Mouse (Mus musculus): ENCODE measurements around the gene Barx2. TPM values are rescaled to one million over a fixed set of nuclear protein-coding genes. Genes with fewer than 3 reads are reported as not detected.
"Not testable (repeated sequence)": the region's sequence is repeated elsewhere in the genome, so short reads cannot be mapped to it uniquely, and the experiment has no call there.

Gene Barx2
- polyA plus RNA-seq, 1 experiment from 2014 or later: 1.4 TPM

GRCm38 (mm10) chr9:31936486-31936885 is 23.2 kb upstream of the Barx2 start:
- H3K9ac ChIP-seq (replicated peaks; ENCODE audit: low read length); H3K27ac ChIP-seq (replicated peaks; ENCODE audit: low read depth, low read length); H3K4me2 ChIP-seq (ENCODE audit: low read depth, low read length); H3K4me1 ChIP-seq (ENCODE audit: control insufficient read depth, insufficient read depth, low read length); H3K4me3 ChIP-seq (ENCODE audit: low read depth, low read length); H3K27me3 ChIP-seq (ENCODE audit: control insufficient read depth, insufficient read depth, low read length); H3K36me3 ChIP-seq (replicated peaks; ENCODE audit: control insufficient read depth, insufficient read depth, low read depth, low read length); DNase-seq (ENCODE audit: low spot score); ATAC-seq (replicated peaks; ENCODE audit: insufficient number of reproducible peaks, low FRiP score, low TSS enrichment, low read depth); H3K9me3 ChIP-seq (replicated peaks; ENCODE audit: control insufficient read depth, low read length): not testable (repeated sequence)
- 95% methylated on average over 11 of the region's 16 CpGs for WGBS

GRCm38 (mm10) chr9:31931691-31932090 is 18.4 kb upstream of the Barx2 start:
- ATAC-seq (replicated peaks; ENCODE audit: insufficient number of reproducible peaks, low FRiP score, low TSS enrichment, low read depth) (no peak), DNase-seq (ENCODE audit: low spot score) (no peak)
- Histone ChIP-seq H3K4me2 (ENCODE audit: low read depth, low read length) (no peak overlapping the region), H3K27ac (replicated peaks; ENCODE audit: low read depth, low read length) (no peak overlapping the region), H3K4me3 (ENCODE audit: low read depth, low read length) (no peak overlapping the region), H3K4me1 (ENCODE audit: control insufficient read depth, insufficient read depth, low read length) (no peaks in the 10 kb centered on the region), H3K36me3 (replicated peaks; ENCODE audit: control insufficient read depth, insufficient read depth, low read depth, low read length) (no peaks in the 10 kb centered on the region), H3K27me3 (ENCODE audit: control insufficient read depth, insufficient read depth, low read length) (no peaks in the 10 kb centered on the region), H3K9me3 (replicated peaks; ENCODE audit: control insufficient read depth, low read length) (no peaks in the 10 kb centered on the region), H3K9ac (replicated peaks; ENCODE audit: low read length) (no peak overlapping the region)
- 54% methylated on average over 5 of the region's 5 CpGs for WGBS

GRCm38 (mm10) chr9:31931255-31931654 is 18.0 kb upstream of the Barx2 start:
- no peaks in the 10 kb centered on the region for H3K36me3 ChIP-seq (replicated peaks; ENCODE audit: control insufficient read depth, insufficient read depth, low read depth, low read length)
- H3K4me3 ChIP-seq (ENCODE audit: low read depth, low read length): no peak overlapping the region
- no peaks in the 10 kb centered on the region for H3K27me3 ChIP-seq (ENCODE audit: control insufficient read depth, insufficient read depth, low read length)
- no peak overlapping the region for H3K27ac ChIP-seq (replicated peaks; ENCODE audit: low read depth, low read length)
- no peaks in the 10 kb centered on the region for H3K4me1 ChIP-seq (ENCODE audit: control insufficient read depth, insufficient read depth, low read length)
- H3K9me3 ChIP-seq (replicated peaks; ENCODE audit: control insufficient read depth, low read length): no peaks in the 10 kb centered on the region
- DNase-seq (ENCODE audit: low spot score): no peak
- ATAC-seq (replicated peaks; ENCODE audit: insufficient number of reproducible peaks, low FRiP score, low TSS enrichment, low read depth): no peak
- WGBS: 70% methylated on average over 3 of the region's 3 CpGs
- H3K9ac ChIP-seq (replicated peaks; ENCODE audit: low read length): no peak overlapping the region
- H3K4me2 ChIP-seq (ENCODE audit: low read depth, low read length): no peak overlapping the region

GRCm38 (mm10) chr9:31926766-31927165 is 13.5 kb upstream of the Barx2 start:
- Histone ChIP-seq H3K27ac (replicated peaks; ENCODE audit: low read depth, low read length) (no peak overlapping the region), H3K4me3 (ENCODE audit: low read depth, low read length) (no peak overlapping the region), H3K4me1 (ENCODE audit: control insufficient read depth, insufficient read depth, low read length) (no peaks in the 10 kb centered on the region), H3K9ac (replicated peaks; ENCODE audit: low read length) (no peak overlapping the region), H3K27me3 (ENCODE audit: control insufficient read depth, insufficient read depth, low read length) (no peaks in the 10 kb centered on the region), H3K9me3 (replicated peaks; ENCODE audit: control insufficient read depth, low read length) (no peaks in the 10 kb centered on the region), H3K4me2 (ENCODE audit: low read depth, low read length) (no peak overlapping the region), H3K36me3 (replicated peaks; ENCODE audit: control insufficient read depth, insufficient read depth, low read depth, low read length) (no peaks in the 10 kb centered on the region)
- no peak for DNase-seq (ENCODE audit: low spot score)
- WGBS: 82% methylated on average over 3 of the region's 3 CpGs
- ATAC-seq (replicated peaks; ENCODE audit: insufficient number of reproducible peaks, low FRiP score, low TSS enrichment, low read depth): no peak

- no peaks in the 10 kb centered on the region for H3K9me3 ChIP-seq (replicated peaks; ENCODE audit: control insufficient read depth, low read length)
- no peak overlapping the region for H3K27ac ChIP-seq (replicated peaks; ENCODE audit: low read depth, low read length)
- H3K4me2 ChIP-seq (ENCODE audit: low read depth, low read length): no peak overlapping the region
- H3K9ac ChIP-seq (replicated peaks; ENCODE audit: low read length): no peak overlapping the region
- no peaks in the 10 kb centered on the region for H3K36me3 ChIP-seq (replicated peaks; ENCODE audit: control insufficient read depth, insufficient read depth, low read depth, low read length)
- no peaks in the 10 kb centered on the region for H3K27me3 ChIP-seq (ENCODE audit: control insufficient read depth, insufficient read depth, low read length)
- H3K4me3 ChIP-seq (ENCODE audit: low read depth, low read length): no peak overlapping the region
- ATAC-seq (replicated peaks; ENCODE audit: insufficient number of reproducible peaks, low FRiP score, low TSS enrichment, low read depth) (peak; percentile 70), DNase-seq (ENCODE audit: low spot score) (peak; percentile 90)
- 18% methylated on average over 22 of the region's 22 CpGs for WGBS
- H3K4me1 ChIP-seq (ENCODE audit: control insufficient read depth, insufficient read depth, low read length): no peaks in the 10 kb centered on the region
Observed at GRCm38 (mm10) chr9:31925830-31926624, 12.8 kb upstream of the Barx2 start.

GRCm38 (mm10) chr9:31923529-31923928 is 10.3 kb upstream of the Barx2 start:
- 78% methylated on average over 7 of the region's 7 CpGs for WGBS
- no peak for DNase-seq (ENCODE audit: low spot score)
- no peak overlapping the region for H3K9ac ChIP-seq (replicated peaks; ENCODE audit: low read length)
- no peaks in the 10 kb centered on the region for H3K36me3 ChIP-seq (replicated peaks; ENCODE audit: control insufficient read depth, insufficient read depth, low read depth, low read length)
- H3K4me1 ChIP-seq (ENCODE audit: control insufficient read depth, insufficient read depth, low read length): no peaks in the 10 kb centered on the region
- no peak overlapping the region for H3K4me3 ChIP-seq (ENCODE audit: low read depth, low read length)
- H3K4me2 ChIP-seq (ENCODE audit: low read depth, low read length): no peak overlapping the region
- no peak overlapping the region for H3K27ac ChIP-seq (replicated peaks; ENCODE audit: low read depth, low read length)
- no peaks in the 10 kb centered on the region for H3K9me3 ChIP-seq (replicated peaks; ENCODE audit: control insufficient read depth, low read length)
- peaks cover 4% of the 10 kb centered on the region for H3K27me3 ChIP-seq (ENCODE audit: control insufficient read depth, insufficient read depth, low read length)
- no peak for ATAC-seq (replicated peaks; ENCODE audit: insufficient number of reproducible peaks, low FRiP score, low TSS enrichment, low read depth)

GRCm38 (mm10) chr9:31919802-31920201 is 6.5 kb upstream of the Barx2 start:
- H3K27ac ChIP-seq (replicated peaks; ENCODE audit: low read depth, low read length): no peak overlapping the region
- no peaks in the 10 kb centered on the region for H3K9me3 ChIP-seq (replicated peaks; ENCODE audit: control insufficient read depth, low read length)
- WGBS: 36% methylated on average over 1 of the region's 1 CpGs
- no peak overlapping the region for H3K4me2 ChIP-seq (ENCODE audit: low read depth, low read length)
- no peak overlapping the region for H3K9ac ChIP-seq (replicated peaks; ENCODE audit: low read length)
- H3K27me3 ChIP-seq (ENCODE audit: control insufficient read depth, insufficient read depth, low read length): peaks cover 31% of the 10 kb centered on the region
- DNase-seq (ENCODE audit: low spot score) (no peak), ATAC-seq (replicated peaks; ENCODE audit: insufficient number of reproducible peaks, low FRiP score, low TSS enrichment, low read depth) (no peak)
- no peaks in the 10 kb centered on the region for H3K36me3 ChIP-seq (replicated peaks; ENCODE audit: control insufficient read depth, insufficient read depth, low read depth, low read length)
- no peaks in the 10 kb centered on the region for H3K4me1 ChIP-seq (ENCODE audit: control insufficient read depth, insufficient read depth, low read length)
- no peak overlapping the region for H3K4me3 ChIP-seq (ENCODE audit: low read depth, low read length)

GRCm38 (mm10) chr9:31916421-31916820 is 3.2 kb upstream of the Barx2 start:
- H3K27ac ChIP-seq (replicated peaks; ENCODE audit: low read depth, low read length): no peak overlapping the region
- no peaks in the 10 kb centered on the region for H3K36me3 ChIP-seq (replicated peaks; ENCODE audit: control insufficient read depth, insufficient read depth, low read depth, low read length)
- DNase-seq (ENCODE audit: low spot score): no peak
- no peaks in the 10 kb centered on the region for H3K9me3 ChIP-seq (replicated peaks; ENCODE audit: control insufficient read depth, low read length)
- H3K9ac ChIP-seq (replicated peaks; ENCODE audit: low read length): no peak overlapping the region
- no peak overlapping the region for H3K4me2 ChIP-seq (ENCODE audit: low read depth, low read length)
- no peaks in the 10 kb centered on the region; the same call in 1 of the 2 replicates for H3K4me1 ChIP-seq (ENCODE audit: control insufficient read depth, insufficient read depth, low read length)
- no peak overlapping the region for H3K4me3 ChIP-seq (ENCODE audit: low read depth, low read length)
- WGBS: 4% methylated on average over 9 of the region's 9 CpGs
- peaks cover 58% of the 10 kb centered on the region for H3K27me3 ChIP-seq (ENCODE audit: control insufficient read depth, insufficient read depth, low read length)
- no peak for ATAC-seq (replicated peaks; ENCODE audit: insufficient number of reproducible peaks, low FRiP score, low TSS enrichment, low read depth)
